Mouse (Mus musculus) hindbrain, embryonic 14.5 days (tissue): Measurements from ENCODE around the gene Piwil1. TPM values are rescaled to one million over a fixed set of nuclear protein-coding genes. Genes with fewer than 3 reads are reported as not detected.
A peak's percentile ranks its signal among the peaks of the same experiment; 100 is the strongest.
"Not testable (repeated sequence)": the region's sequence is repeated elsewhere in the genome, so short reads cannot be mapped to it uniquely, and the experiment has no call there.

ENCODE experiments used
- ATAC-seq: fragments of 200-750 bp; cut with Nextera tagmentation; 2 replicates; pipeline ENCODE4 v1.8.0; 2017; ENCODE audit warnings: moderate number of reproducible peaks, mild to moderate bottlenecking, moderate TSS enrichment, moderate library complexity; ENCODE audit not compliant: low FRiP score
- DNase-seq: peaks from one replicate; pipeline ENCODE4 v3.0.0-alpha.2; 2015; ENCODE audit warnings: low spot score
- H3K27ac ChIP-seq: fragments of 300-500 bp; sonication (generic); 2 replicates; pipeline ENCODE4 v1.5.1; 2014; ENCODE audit warnings: mild to moderate bottlenecking, moderate library complexity
- H3K27me3 ChIP-seq: fragments of 300-500 bp; sonication (generic); 2 replicates; pipeline ENCODE4 v1.6.1; 2014; ENCODE audit warnings: mild to moderate bottlenecking, low read length, mixed read lengths; ENCODE audit not compliant: control insufficient read depth, insufficient read depth
- H3K36me3 ChIP-seq: fragments of 300-500 bp; sonication (generic); replicated peaks from 2 replicates; pipeline ENCODE4 v1.6.1; 2014; ENCODE audit not compliant: control insufficient read depth, insufficient read depth
- H3K4me1 ChIP-seq: fragments of 300-500 bp; sonication (generic); replicated peaks from 2 replicates; pipeline ENCODE4 v1.6.1; 2014; ENCODE audit warnings: antibody characterized with exemption, low read length, mixed read lengths; ENCODE audit not compliant: control insufficient read depth, insufficient read depth
- H3K4me2 ChIP-seq: fragments of 300-500 bp; sonication (generic); replicated peaks from 2 replicates; pipeline ENCODE4 v1.6.1; 2014; ENCODE audit warnings: mild to moderate bottlenecking, moderate library complexity
- H3K4me3 ChIP-seq: fragments of 300-500 bp; sonication (generic); replicated peaks from 2 replicates; pipeline ENCODE4 v1.5.1; 2014; ENCODE audit warnings: mild to moderate bottlenecking, low read length
- H3K9ac ChIP-seq: fragments of 300-500 bp; sonication (generic); 2 replicates; pipeline ENCODE4 v1.6.1; 2014
- H3K9me3 ChIP-seq: fragments of 300-500 bp; sonication (generic); 2 replicates; pipeline ENCODE4 v1.6.1; 2016; ENCODE audit warnings: low read length; ENCODE audit not compliant: control insufficient read depth
- WGBS: fragments of 180-500 bp; shearing (Covaris S2); extraction: QIAGEN DNeasy Blood & Tissue Kit; methylation state at CpG from one replicate; pipeline ENCODE4 v1.1.7; 2014; 5-methylcytosine and 5-hydroxymethylcytosine counted together
- polyA plus RNA-seq: library from polyadenylated mRNA; unstranded; fragments of >200 nt; fragmentation: Nextera tagmentation; extraction: Ambion mirVana; gene quantifications from 2 replicates; pipeline ENCODE4 v1.2.1, GENCODE M21; 2014

Piwil1 gene
- polyA plus RNA-seq, 1 experiment from 2014 or later = 0.19 TPM

DNA sequence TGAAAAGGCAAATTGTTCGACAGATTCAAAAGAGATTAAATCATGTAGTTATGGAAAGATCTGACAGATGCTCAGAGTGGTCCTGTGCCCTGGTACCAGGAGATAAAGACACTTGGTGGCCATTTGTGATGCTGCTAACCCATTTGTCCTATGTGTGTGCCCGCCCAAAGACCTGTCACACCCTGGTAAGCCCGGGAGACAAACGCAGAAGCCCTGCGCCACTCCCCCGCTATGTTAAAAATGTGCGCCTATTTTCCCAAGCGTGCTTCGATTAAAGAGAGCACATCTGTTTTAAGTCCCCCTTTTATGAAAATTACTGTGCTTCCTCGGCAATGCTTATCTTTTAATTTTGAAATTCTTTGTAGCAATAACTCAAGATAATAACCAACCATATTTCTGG lies 1.4 kb downstream of the Piwil1 start:
- DNase-seq = no peak
- Histone ChIP-seq H3K4me3 (no peak overlapping the region), H3K27me3 (no peaks in the 10 kb centered on the region), H3K9me3 (0 out of 2 replicates have a peak, but pooled peaks cover 5% of the 10 kb centered on the region), H3K4me1 (peaks cover 11% of the 10 kb centered on the region), H3K4me2 (peak overlapping the region; percentile 26), H3K9ac (no peak overlapping the region), H3K36me3 (no peaks in the 10 kb centered on the region), H3K27ac (peak overlapping the region; percentile 46; the same call in 1 of the 2 replicates)
- WGBS = 8% methylated on average over 10 of the region's 10 CpGs
- no peak for ATAC-seq

DNA sequence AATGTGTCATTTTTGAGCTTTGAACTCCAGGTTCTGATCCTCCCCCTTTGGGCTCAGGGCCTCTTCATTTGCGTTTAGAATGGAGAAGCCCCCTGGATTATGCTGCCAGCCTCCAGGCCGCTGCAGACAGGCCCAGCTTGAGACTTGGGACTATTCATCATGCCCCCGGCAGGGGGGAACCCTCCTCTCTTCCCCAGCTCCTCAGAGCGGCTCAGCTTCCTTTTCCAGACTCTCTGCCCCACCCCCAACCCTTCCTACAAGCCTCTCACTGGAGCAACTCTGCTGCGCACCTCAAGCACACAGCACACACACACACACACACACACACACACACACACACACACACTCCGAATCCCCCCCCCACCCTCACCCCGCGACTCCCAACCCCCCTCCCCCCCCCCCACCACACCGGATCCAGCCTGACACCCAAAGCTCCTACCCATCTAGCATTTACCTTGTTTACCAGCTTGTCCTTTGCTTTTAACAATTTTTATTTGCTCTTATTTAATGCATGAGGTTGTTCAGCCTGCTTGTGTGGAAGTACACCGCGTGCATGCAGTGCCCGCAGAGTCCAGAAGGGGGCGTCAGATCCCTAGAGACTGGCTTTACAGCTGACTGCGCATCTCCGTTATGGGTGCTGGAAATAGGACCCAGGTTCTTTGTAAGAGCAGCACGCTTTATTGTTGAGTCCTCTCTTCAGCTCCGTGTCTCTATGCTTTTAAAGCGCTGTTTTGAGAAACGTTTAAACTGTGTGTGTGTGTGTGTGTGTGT lies 2.0 kb downstream of the Piwil1 start:
- H3K27ac ChIP-seq = peak overlapping the region; percentile 8; the same call in 1 of the 2 replicates
- 44% methylated on average over 16 of the region's 19 CpGs for WGBS

DNA sequence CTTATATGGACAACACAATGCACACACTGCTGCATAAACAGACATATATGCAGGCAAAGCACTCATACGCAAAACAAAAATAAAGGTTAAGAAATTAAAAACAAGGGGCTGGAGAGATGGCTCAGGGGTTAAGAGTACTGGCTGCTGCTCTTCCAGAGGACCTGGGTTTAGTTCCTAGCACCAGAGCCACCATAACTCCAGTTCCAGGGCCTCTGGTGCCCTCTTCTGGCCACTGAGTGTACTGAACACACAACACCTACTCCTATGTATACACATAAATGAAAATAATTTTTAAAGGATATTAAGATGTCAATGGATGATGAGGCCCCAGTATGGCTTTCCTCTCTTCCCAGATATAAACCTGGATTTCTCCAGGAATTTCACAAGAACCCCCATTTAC lies 4.1 kb downstream of the Piwil1 start:
- no peak for ATAC-seq
- DNase-seq = no peak
- Histone ChIP-seq H3K27ac (no peak overlapping the region), H3K4me2 (no peak overlapping the region), H3K4me3 (no peak overlapping the region), H3K4me1 (peaks cover 11% of the 10 kb centered on the region), H3K27me3 (no peaks in the 10 kb centered on the region), H3K9ac (no peak overlapping the region), H3K36me3 (no peaks in the 10 kb centered on the region), H3K9me3 (0 out of 2 replicates have a peak, but pooled peaks cover 5% of the 10 kb centered on the region)
- WGBS = 100% methylated on average over 1 of the region's 1 CpGs

More for the DNA sequence above, 2.0 kb downstream of the Piwil1 start:
- H3K36me3 ChIP-seq = no peaks in the 10 kb centered on the region
- no peak overlapping the region for H3K9ac ChIP-seq
- H3K9me3 ChIP-seq = 0 out of 2 replicates have a peak, but pooled peaks cover 5% of the 10 kb centered on the region
- peak; percentile 80 for ATAC-seq
- no peak overlapping the region for H3K4me3 ChIP-seq
- DNase-seq = peak; percentile 59
- peak overlapping the region; percentile 26 for H3K4me2 ChIP-seq
- H3K4me1 ChIP-seq = peaks cover 11% of the 10 kb centered on the region
- H3K27me3 ChIP-seq = no peaks in the 10 kb centered on the region

DNA sequence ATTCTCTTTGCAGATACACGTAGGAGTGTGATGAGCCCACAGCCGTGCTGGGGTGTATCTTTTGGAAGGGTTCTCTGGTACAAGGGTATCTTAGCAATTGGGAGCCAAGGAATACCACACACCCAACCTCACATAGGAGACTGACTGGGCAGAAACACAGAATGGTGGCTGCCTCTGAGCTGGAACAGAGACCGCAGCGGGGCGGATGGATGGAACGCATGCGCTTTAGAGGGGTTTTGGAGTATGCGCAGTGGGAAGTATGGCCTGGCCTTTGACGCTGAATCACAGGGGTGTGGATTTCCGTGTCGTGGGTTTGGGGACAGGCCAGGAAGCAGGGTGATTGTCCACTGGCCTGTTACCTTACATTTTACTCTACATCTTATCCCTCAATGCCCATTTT lies 4.9 kb downstream of the Piwil1 start:
- Histone ChIP-seq H3K4me2 (no peak overlapping the region), H3K36me3 (no peaks in the 10 kb centered on the region), H3K9me3 (0 out of 2 replicates have a peak, but pooled peaks cover 5% of the 10 kb centered on the region), H3K27me3 (no peaks in the 10 kb centered on the region), H3K4me1 (peaks cover 11% of the 10 kb centered on the region), H3K9ac (no peak overlapping the region), H3K4me3 (no peak overlapping the region), H3K27ac (no peak overlapping the region)
- DNase-seq = no peak
- no peak for ATAC-seq
- WGBS = 89% methylated on average over 11 of the region's 11 CpGs

DNA sequence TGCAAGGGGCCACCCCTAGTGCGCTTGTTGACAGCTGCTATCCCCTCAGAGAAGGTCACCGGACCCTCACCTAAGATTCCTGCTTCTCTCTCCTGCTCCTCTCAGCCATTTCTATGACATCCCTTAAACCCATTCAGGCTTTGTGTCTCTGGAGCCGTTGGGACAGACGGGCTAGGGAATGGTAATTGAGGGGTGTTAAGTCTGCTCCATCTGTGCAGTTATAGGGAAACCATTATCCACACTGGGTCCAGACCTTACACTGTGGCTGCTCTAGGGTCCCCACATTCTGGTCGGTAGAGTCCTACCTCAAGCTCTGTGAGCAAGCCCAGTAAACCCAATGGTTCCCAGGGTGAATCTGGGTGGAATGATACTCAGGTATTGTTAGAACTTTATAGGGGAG lies 6.6 kb downstream of the Piwil1 start:
- Histone ChIP-seq H3K27me3 (no peaks in the 10 kb centered on the region), H3K27ac (no peak overlapping the region), H3K4me1 (peaks cover 4% of the 10 kb centered on the region), H3K9ac (no peak overlapping the region), H3K9me3 (0 out of 2 replicates have a peak, but pooled peaks cover 5% of the 10 kb centered on the region), H3K4me3 (no peak overlapping the region), H3K36me3 (no peaks in the 10 kb centered on the region), H3K4me2 (no peak overlapping the region)
- DNase-seq (no peak), ATAC-seq (no peak)
- 73% methylated on average over 5 of the region's 5 CpGs for WGBS

DNA sequence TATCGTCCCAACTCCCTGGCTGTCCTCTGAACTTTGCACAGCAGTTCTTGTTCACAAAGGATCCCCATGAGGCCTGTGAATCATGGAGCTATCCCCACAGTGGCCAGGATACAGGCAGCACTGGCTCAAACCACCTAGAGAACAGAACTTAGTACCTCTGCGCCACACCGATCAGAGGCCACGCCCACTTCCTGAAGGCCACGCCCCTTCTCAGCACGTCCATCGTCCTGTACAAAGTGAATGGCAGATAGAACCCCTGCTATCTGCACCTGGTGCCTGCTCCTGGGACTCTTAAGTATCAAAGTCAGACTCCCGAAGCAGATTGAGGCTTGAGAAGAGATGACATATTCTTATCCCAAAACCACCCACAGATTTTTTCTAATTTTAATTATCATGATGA lies 8.3 kb downstream of the Piwil1 start:
- no peak overlapping the region for H3K4me3 ChIP-seq
- no peaks in the 10 kb centered on the region for H3K36me3 ChIP-seq

DNA sequence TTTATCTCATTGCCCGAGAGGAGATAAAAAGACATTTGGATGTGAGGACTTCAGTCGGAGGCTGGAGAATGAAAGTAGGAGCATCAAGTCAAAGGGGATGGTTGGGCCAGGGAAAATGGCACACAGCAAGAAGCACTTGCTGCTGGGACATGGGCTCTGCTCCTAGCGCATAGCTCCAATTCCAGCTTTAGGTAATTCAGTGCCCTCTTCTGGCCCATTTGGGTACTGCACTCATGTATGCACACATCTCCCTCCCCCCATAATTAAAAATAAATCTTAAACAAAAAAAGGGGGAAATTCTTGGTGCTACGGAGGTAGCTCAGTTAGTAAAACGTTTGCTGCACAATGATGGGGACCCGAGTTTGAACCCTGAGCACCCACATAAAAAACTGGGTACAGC lies 9.5 kb downstream of the Piwil1 start:
- Histone ChIP-seq H3K9ac (no peak overlapping the region), H3K27ac (no peak overlapping the region), H3K4me1 (no peaks in the 10 kb centered on the region), H3K27me3 (no peaks in the 10 kb centered on the region), H3K9me3 (no peaks in the 10 kb centered on the region), H3K36me3 (no peaks in the 10 kb centered on the region), H3K4me2 (no peak overlapping the region), H3K4me3 (no peak overlapping the region)
- ATAC-seq = no peak
- DNase-seq = no peak
- WGBS = 88% methylated on average over 6 of the region's 6 CpGs

More for the DNA sequence above, 8.3 kb downstream of the Piwil1 start:
- no peak for DNase-seq
- Histone ChIP-seq H3K27me3 (no peaks in the 10 kb centered on the region), H3K4me1 (no peaks in the 10 kb centered on the region), H3K9me3 (0 out of 2 replicates have a peak, but pooled peaks cover 5% of the 10 kb centered on the region), H3K4me2 (no peak overlapping the region), H3K27ac (no peak overlapping the region), H3K9ac (no peak overlapping the region)
- WGBS = 23% methylated on average over 8 of the region's 8 CpGs
- no peak for ATAC-seq

DNA sequence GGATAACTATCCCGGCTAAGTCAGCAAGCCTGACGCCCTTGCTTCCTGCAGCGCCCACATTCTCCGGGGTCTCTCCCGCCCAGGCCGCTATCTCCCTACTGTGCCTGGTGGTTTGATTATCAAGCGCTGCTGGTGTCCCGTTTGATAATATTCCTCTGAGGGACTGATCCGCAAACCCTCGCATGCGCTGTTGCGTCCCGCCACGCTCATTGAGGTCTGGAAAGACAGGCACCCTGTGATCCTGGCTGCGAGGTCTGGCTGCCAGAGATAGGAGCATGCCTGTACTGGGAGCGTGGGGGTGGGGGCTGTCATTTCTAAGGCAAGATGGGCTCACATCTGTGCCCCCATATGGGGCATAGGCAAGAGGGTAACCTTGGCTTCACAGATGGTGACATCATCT lies 12.8 kb downstream of the Piwil1 start:
- Histone ChIP-seq H3K27ac (no peak overlapping the region), H3K4me2 (no peak overlapping the region), H3K4me1 (no peaks in the 10 kb centered on the region), H3K4me3 (no peak overlapping the region), H3K27me3 (no peaks in the 10 kb centered on the region), H3K9me3 (no peaks in the 10 kb centered on the region), H3K9ac (no peak overlapping the region), H3K36me3 (no peaks in the 10 kb centered on the region)
- no peak for ATAC-seq
- 71% methylated on average over 16 of the region's 16 CpGs for WGBS
- no peak for DNase-seq

DNA sequence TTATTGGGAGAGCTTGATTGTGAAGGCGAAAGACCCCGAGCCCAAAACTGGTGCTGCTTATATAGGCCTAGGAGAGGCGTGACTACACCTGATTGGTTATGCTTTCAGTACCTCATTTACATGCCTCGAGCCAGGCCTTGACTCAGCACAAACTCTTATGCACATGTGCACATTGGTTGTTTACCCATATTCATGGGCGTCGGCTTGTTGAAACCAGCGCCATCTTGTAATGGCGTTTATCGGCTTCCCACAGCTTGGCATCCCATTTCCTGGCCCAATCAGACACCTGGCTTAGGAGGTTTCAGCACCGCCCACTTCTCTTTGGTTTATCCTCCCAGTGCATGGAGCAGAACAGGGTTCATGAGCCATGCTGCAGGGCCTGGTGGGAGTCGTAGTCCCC lies 18.1 kb downstream of the Piwil1 start:
- not testable (repeated sequence) for H3K27me3 ChIP-seq, H3K4me2 ChIP-seq, H3K36me3 ChIP-seq, H3K27ac ChIP-seq, H3K9me3 ChIP-seq, H3K4me3 ChIP-seq, H3K9ac ChIP-seq, ATAC-seq, H3K4me1 ChIP-seq, DNase-seq
- WGBS = 95% methylated on average over 11 of the region's 11 CpGs
